Mouse (Mus musculus): ENCODE results near the gene Col28a1. TPM values are rescaled to one million over a fixed set of nuclear protein-coding genes. Genes with fewer than 3 reads are reported as not detected.
"Not testable (repeated sequence)": the region's sequence is repeated elsewhere in the genome, so short reads cannot be mapped to it uniquely, and the experiment has no call there.

Gene Col28a1
- polyA plus RNA-seq, 1 experiment, result 0.17 TPM

DNA sequence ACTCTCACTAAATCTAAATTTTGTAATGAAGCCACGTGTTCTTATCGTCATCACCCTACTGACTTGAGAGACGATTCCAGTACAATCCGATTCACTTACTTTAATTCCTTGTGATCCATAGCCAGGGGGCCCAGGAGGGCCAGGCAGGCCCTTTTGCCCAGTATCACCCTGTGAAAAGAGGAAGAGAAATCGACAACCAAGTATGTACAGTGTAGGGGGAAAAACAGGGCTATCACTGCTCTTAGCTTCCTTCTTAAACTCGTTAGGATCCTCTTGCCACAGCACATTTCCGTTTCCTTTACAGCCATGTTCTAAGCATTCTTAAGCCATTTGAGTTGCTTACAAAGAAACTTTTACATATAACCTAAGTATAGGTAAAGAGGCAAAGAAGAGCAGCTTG lies 133.2 kb downstream of the Col28a1 start:
- DNase-seq, result no peak
- WGBS, result 75% methylated on average over 7 of the region's 7 CpGs
- Histone ChIP-seq H3K4me3 (replicated peaks; ENCODE audit: extremely low read depth, low read depth, low read length) (no peak overlapping the region), H3K4me1 (ENCODE audit: control insufficient read depth, insufficient read depth, low read length) (no peaks in the 10 kb centered on the region)
- TF ChIP-seq CTCF (IDR thresholded peaks at IDR 0.05; ENCODE audit: insufficient read depth, low read length) (no peak), POLR2A (IDR thresholded peaks at IDR 0.05; ENCODE audit: borderline replicate concordance, extremely low read depth, low read depth, low read length) (no peak)

DNA sequence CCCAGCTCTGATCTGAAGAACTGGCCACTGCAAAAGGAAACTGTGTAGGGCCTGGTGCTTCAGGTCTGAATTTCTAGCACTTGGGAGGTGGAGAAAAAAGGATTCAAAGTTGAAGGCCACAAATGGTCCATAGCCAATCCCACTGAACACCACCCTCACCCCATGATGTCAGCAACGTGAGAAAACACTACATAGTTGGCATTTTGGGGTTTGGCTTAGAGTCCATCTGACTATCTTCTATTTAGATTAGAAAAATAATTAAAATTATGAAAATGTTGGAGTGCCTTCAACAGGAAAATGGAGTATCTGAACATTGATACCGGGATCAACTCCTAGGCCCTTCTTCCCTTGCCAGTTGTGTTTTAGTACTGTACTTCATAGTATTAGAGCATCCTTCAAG lies 144.2 kb downstream of the Col28a1 start:
- DNase-seq, result no peak
- H3K4me3 ChIP-seq (replicated peaks; ENCODE audit: extremely low read depth, low read depth, low read length), result no peak overlapping the region
- peaks cover 3% of the 10 kb centered on the region for H3K4me1 ChIP-seq (ENCODE audit: control insufficient read depth, insufficient read depth, low read length)
- TF ChIP-seq CTCF (IDR thresholded peaks at IDR 0.05; ENCODE audit: insufficient read depth, low read length) (no peak), POLR2A (IDR thresholded peaks at IDR 0.05; ENCODE audit: borderline replicate concordance, extremely low read depth, low read depth, low read length) (no peak)
- 84% methylated on average over 2 of the region's 2 CpGs for WGBS

DNA sequence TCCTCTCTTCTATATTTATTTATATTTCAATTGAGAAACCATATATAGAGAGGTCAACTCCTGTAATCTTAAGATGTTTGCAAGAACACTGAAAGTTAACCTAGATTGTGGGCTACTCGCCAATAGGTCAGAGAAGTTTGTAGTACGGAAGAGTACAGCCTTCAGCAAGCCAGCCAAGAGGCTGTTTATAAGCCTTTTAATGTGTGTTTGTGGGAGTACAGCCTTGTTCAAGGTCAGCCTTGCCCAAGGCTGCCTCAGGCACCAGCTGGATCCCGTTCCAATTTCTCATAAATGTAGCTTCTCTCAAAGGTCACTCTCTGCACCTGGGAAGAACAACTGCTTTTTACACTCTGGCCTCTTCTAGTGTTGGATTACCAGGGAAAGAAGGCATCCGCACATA lies 146.0 kb downstream of the Col28a1 start:
- no peak for TF ChIP-seq POLR2A (IDR thresholded peaks at IDR 0.05; ENCODE audit: borderline replicate concordance, extremely low read depth, low read depth, low read length)
- no peak for TF ChIP-seq CTCF (IDR thresholded peaks at IDR 0.05; ENCODE audit: insufficient read depth, low read length)
- 38% methylated on average over 4 of the region's 4 CpGs for WGBS
- no peak for DNase-seq
- Histone ChIP-seq H3K4me1 (ENCODE audit: control insufficient read depth, insufficient read depth, low read length) (peaks cover 3% of the 10 kb centered on the region), H3K4me3 (replicated peaks; ENCODE audit: extremely low read depth, low read depth, low read length) (no peak overlapping the region)

DNA sequence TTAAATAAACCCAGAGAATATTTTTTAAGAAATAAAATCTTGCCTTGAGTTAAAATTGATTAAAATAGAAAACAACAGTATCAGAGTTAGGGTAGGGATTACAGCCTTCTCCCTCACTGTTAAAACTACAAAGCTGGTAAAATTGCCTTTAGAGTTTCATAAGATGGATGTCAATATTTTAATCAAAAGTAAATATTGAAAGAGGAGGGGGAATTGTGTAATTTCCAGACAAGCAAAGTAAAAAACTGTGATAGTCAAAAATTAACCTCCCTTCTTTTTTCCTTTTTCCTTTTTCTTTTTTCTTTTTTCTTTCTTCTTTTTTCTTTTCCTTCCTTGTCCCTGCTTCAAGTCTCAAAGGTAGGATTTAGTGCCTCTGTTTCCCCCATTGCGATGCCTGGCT lies 146.6 kb downstream of the Col28a1 start:
- no peak for TF ChIP-seq POLR2A (IDR thresholded peaks at IDR 0.05; ENCODE audit: borderline replicate concordance, extremely low read depth, low read depth, low read length)
- H3K4me1 ChIP-seq (ENCODE audit: control insufficient read depth, insufficient read depth, low read length), result peaks cover 3% of the 10 kb centered on the region
- H3K4me3 ChIP-seq (replicated peaks; ENCODE audit: extremely low read depth, low read depth, low read length), result no peak overlapping the region
- no peak for DNase-seq
- WGBS, result 61% methylated on average over 1 of the region's 1 CpGs

DNA sequence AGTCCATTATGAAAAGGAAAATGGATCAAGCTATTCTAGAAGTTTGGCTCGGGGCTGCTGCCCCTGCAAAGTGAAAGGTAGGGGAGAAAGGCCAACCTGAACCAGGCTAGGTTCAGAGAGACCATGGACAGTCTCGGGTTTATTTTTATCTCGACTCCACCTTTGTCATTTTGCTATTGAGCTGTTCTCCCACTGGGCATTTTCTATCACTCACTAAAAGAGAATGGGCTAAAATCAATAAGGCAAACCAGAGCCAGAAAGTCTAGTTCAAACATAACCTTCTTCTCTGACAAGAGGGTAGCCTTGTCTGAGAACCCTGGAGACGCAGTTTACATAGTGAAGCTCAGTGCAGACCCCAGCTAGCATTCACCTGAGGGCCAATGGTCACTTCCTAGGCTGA lies 163.7 kb downstream of the Col28a1 start:
- TF ChIP-seq POLR2A (IDR thresholded peaks at IDR 0.05; ENCODE audit: borderline replicate concordance, extremely low read depth, low read depth, low read length), result no peak
- no peak for TF ChIP-seq CTCF (IDR thresholded peaks at IDR 0.05; ENCODE audit: insufficient read depth, low read length)
- Histone ChIP-seq H3K4me1 (ENCODE audit: control insufficient read depth, insufficient read depth, low read length) (peaks cover 4% of the 10 kb centered on the region; the same call in 1 of the 2 replicates), H3K4me3 (replicated peaks; ENCODE audit: extremely low read depth, low read depth, low read length) (no peak overlapping the region)
- DNase-seq, result no peak
- WGBS, result 60% methylated on average over 4 of the region's 4 CpGs

DNA sequence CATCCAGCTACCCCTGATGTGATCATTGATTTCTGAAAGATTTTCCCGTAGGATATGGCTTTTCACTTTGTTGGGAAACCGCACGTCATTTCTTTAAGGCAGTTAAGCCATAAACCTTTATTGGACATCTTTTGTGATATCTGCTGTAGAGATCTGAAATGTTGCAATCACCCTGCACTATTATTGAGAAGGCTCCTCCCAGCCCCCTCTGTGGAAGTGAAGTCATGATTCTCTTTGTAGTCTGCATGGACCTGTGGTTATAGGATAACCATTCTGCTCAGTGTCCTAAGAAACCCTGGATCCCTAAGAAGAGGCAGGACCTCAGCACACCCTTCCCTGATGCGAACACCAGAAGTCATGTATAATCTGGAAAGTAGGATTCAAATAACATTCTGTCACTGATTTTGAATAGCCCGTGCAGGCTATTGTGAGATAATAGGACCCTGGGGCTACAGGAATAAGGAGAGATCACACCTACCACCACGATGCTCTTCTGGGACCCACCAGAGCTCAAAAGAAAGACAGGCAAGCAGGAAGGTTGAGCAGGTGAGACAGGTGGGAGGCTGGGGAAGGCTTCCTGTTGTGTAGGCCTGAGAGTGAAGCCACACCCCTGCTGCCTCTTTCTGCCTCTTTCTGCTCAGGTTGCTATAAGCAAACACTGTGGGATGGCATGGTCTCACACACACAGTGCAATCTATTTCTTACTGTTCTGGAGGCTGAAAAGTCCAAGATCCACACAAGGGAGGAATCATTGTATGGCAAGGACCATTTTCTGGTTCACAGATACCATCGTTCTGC lies 166.9 kb downstream of the Col28a1 start:
- no peak for TF ChIP-seq POLR2A (IDR thresholded peaks at IDR 0.05; ENCODE audit: borderline replicate concordance, extremely low read depth, low read depth, low read length)
- TF ChIP-seq CTCF (IDR thresholded peaks at IDR 0.05; ENCODE audit: insufficient read depth, low read length), result no peak
- no peak overlapping the region for H3K4me3 ChIP-seq (replicated peaks; ENCODE audit: extremely low read depth, low read depth, low read length)
- H3K4me1 ChIP-seq (ENCODE audit: control insufficient read depth, insufficient read depth, low read length), result peaks cover 6% of the 10 kb centered on the region; the same call in 1 of the 2 replicates
- 87% methylated on average over 7 of the region's 7 CpGs for WGBS
- no peak for DNase-seq

DNA sequence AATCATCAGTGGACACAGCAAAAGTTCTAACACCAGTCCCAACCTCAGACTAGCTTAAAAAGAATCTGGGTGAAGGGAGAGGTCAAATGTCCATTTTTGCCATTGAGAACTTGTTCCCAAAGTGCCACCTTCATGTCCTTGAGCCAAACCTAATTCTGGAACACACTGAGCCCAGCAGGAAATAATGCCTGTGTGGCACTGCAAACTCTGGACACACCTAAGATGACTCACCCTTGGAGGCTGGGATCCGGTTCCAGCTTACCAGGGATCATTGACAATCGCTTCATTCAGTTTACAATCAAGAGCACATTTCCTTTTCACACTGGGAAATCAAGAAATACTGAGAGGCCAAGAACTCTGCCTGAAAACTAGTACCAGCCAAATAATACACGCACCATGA lies 168.9 kb downstream of the Col28a1 start:
- TF ChIP-seq CTCF (IDR thresholded peaks at IDR 0.05; ENCODE audit: insufficient read depth, low read length), result no peak
- TF ChIP-seq POLR2A (IDR thresholded peaks at IDR 0.05; ENCODE audit: borderline replicate concordance, extremely low read depth, low read depth, low read length), result no peak

DNA sequence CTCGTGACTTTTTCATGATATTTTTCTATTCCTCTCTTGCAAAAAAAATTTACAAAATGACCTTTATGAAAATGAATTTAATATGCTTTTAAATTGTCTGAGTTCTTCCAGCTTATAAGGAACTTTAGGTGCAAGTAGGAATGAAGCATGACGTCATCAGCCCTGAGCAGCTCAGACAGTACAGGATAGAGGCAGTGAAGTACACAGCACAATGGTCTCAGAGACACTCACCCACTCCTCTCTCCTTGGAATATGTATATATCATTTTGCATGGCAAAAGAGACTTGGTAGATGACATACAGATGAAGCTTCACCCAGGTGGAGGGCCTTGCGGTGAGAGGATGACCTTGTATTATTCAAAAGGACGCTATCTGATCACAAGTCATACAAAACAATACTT lies 197.7 kb downstream of the Col28a1 start:
- WGBS, result 86% methylated on average over 4 of the region's 4 CpGs
- H3K4me1 ChIP-seq (ENCODE audit: control insufficient read depth, insufficient read depth, low read length), result no peaks in the 10 kb centered on the region
- no peak for TF ChIP-seq POLR2A (IDR thresholded peaks at IDR 0.05; ENCODE audit: borderline replicate concordance, extremely low read depth, low read depth, low read length)
- TF ChIP-seq CTCF (IDR thresholded peaks at IDR 0.05; ENCODE audit: insufficient read depth, low read length), result no peak
- no peak overlapping the region for H3K4me3 ChIP-seq (replicated peaks; ENCODE audit: extremely low read depth, low read depth, low read length)
- no peak for DNase-seq

More for the DNA sequence above, 168.9 kb downstream of the Col28a1 start:
- Histone ChIP-seq H3K4me3 (replicated peaks; ENCODE audit: extremely low read depth, low read depth, low read length) (no peak overlapping the region), H3K4me1 (ENCODE audit: control insufficient read depth, insufficient read depth, low read length) (peaks cover 7% of the 10 kb centered on the region; the same call in 1 of the 2 replicates)
- 59% methylated on average over 3 of the region's 3 CpGs for WGBS
- DNase-seq, result no peak

DNA sequence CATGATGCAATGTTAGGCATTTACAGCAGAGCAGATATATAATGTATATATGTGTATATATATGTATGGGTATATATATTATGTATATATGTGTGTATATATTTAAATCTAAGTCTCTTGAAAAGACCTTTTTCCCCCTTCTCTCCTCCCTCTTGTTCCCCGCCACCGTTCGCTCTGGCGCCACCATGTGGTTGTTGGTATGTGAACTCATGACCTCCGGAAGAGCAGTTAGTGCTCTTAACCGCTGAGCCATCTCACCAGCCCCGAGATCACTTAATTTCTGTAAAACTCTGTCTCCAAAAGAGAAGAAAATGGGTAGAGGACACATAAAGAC lies 208.8 kb downstream of the Col28a1 start:
- H3K4me1 ChIP-seq (ENCODE audit: control insufficient read depth, insufficient read depth, low read length), result no peaks in the 10 kb centered on the region
- TF ChIP-seq POLR2A (IDR thresholded peaks at IDR 0.05; ENCODE audit: borderline replicate concordance, extremely low read depth, low read depth, low read length) (no peak), CTCF (IDR thresholded peaks at IDR 0.05; ENCODE audit: insufficient read depth, low read length) (peak; percentile 66)
- 58% methylated on average over 7 of the region's 7 CpGs for WGBS
- DNase-seq, result peak; percentile 53
- H3K4me3 ChIP-seq (replicated peaks; ENCODE audit: extremely low read depth, low read depth, low read length), result no peak overlapping the region

DNA sequence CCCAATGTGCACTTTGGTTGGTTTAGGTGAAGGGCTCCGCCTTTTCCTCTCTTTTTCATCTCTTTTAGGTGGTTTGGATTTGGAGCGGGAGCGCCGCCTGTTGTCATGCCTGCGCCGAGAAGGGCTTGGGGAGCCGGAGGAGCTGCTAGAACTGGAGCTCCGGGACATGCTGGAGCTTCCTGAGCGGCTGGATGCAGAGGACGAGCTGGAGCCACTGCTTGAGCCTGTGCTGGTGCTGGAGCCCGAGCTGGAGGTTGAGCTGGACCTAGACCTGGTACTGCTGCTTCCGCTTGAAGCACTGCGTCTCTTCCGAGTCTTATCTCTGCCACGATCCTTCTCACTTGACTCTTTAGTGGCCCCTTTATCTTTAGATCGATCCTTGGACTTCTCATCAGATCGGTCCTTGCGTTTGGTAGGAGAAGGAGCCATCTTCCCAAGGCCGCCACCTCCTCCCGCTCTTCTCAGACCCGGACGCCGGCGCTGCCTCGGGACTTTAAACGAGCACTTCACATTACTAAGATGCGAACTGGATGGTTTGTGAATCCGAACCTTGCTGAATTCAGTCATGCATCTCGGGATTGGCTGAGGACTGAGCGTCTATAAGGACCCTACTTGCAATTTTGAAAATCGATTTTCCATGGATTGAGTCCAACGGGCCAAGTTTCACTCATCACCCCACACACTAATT lies 209.3 kb downstream of the Col28a1 start:
- DNase-seq; H3K4me1 ChIP-seq (ENCODE audit: control insufficient read depth, insufficient read depth, low read length): not testable (repeated sequence)
- peak overlapping the region; percentile 47 for H3K4me3 ChIP-seq (replicated peaks; ENCODE audit: extremely low read depth, low read depth, low read length)
- WGBS, result 62% methylated on average over 32 of the region's 32 CpGs
